Mouse (Mus musculus) ES-E14 (cell line): ENCODE measurements around the gene Rufy1. TPM values are rescaled to one million over a fixed set of nuclear protein-coding genes. Genes with fewer than 3 reads are reported as not detected.

Experiments used
- DNase-seq: peaks from one replicate; pipeline ENCODE4 v3.0.0-alpha.2; 2013; ENCODE audit warnings: low read depth, low spot score
- H3K27ac ChIP-seq: 2 replicates; pipeline ENCODE4 v1.5.1; 2012; ENCODE audit warnings: low read depth, mild to moderate bottlenecking, low read length, moderate library complexity, mixed read lengths; ENCODE audit not compliant: poor library complexity, insufficient read depth, severe bottlenecking
- H3K36me3 ChIP-seq: 2 replicates; pipeline ENCODE4 v1.6.1; 2012; ENCODE audit warnings: mild to moderate bottlenecking, low read length, moderate library complexity, mixed read lengths; ENCODE audit not compliant: control insufficient read depth, poor library complexity, insufficient read depth, severe bottlenecking
- H3K4me1 ChIP-seq, 2 experiments: fragments of 150-350 bp in 1 of 2; sonication (generic) in 1 of 2; 2 replicates each; pipeline ENCODE4 v1.6.1; 2012; ENCODE audit warnings: low read length in 2 of 2, mild to moderate bottlenecking in 1 of 2, mixed read lengths in 1 of 2; ENCODE audit not compliant: control insufficient read depth in 2 of 2, insufficient read depth in 2 of 2, poor library complexity in 1 of 2
- H3K4me3 ChIP-seq, 2 experiments: fragments of 150-350 bp in 1 of 2; sonication (generic) in 1 of 2; 2 replicates each; pipeline ENCODE4 v1.5.1; 2012; ENCODE audit warnings: low read length in 2 of 2, low read depth in 1 of 2, mild to moderate bottlenecking in 1 of 2, mixed read lengths in 1 of 2; ENCODE audit not compliant: insufficient read depth in 1 of 2, poor library complexity in 1 of 2, severe bottlenecking in 1 of 2
- H3K9ac ChIP-seq: 2 replicates; pipeline ENCODE4 v1.6.1; 2012; ENCODE audit warnings: low read depth, mild to moderate bottlenecking, low read length, mixed read lengths; ENCODE audit not compliant: poor library complexity, insufficient read depth, severe bottlenecking
- H3K9me3 ChIP-seq: fragments of 150-350 bp; sonication (generic); 2 replicates; pipeline ENCODE4 v1.6.1; 2012; ENCODE audit warnings: low read depth, mild to moderate bottlenecking, low read length; ENCODE audit not compliant: control insufficient read depth, insufficient read depth
- CHD2 ChIP-seq: IDR thresholded peaks from 2 replicates; pipeline ENCODE4 v1.6.1; 2014; ENCODE audit warnings: mild to moderate bottlenecking, low read depth, low read length, inconsistent platforms
- HCFC1 ChIP-seq: IDR thresholded peaks from 2 replicates; pipeline ENCODE4 v1.6.1; 2012; ENCODE audit warnings: low read length, inconsistent platforms, borderline replicate concordance; ENCODE audit not compliant: insufficient read depth
- MAFK ChIP-seq: IDR thresholded peaks from 2 replicates; pipeline ENCODE4 v1.6.1; 2014; ENCODE audit warnings: mild to moderate bottlenecking, low read depth, low read length, inconsistent platforms; ENCODE audit not compliant: insufficient read depth
- ZC3H11A ChIP-seq: IDR thresholded peaks from 2 replicates; pipeline ENCODE4 v1.6.1; 2012; ENCODE audit warnings: low read depth, mild to moderate bottlenecking, inconsistent platforms, low read length, borderline replicate concordance
- ZNF384 ChIP-seq: IDR thresholded peaks from 2 replicates; pipeline ENCODE4 v1.6.1; 2012; ENCODE audit warnings: low read depth, low read length, inconsistent platforms
- in situ Hi-C, 2 experiments: fragments of 600-800 bp; cut with MboI; formaldehyde crosslinking; loops; one replicate each; pipeline ENCODE4 v1.15.1; 2025; ENCODE audit warnings: low sequenced_read_pairs in 2 of 2, inconsistent platforms in 1 of 2; ENCODE audit not compliant: unreplicated experiment in 2 of 2
- total RNA-seq: library from RNA; depleted of rRNA; stranded (reverse); fragments of 300-350 nt; gene quantifications from 2 replicates; pipeline ENCODE4 v1.2.3, GENCODE M21; 2012

The Rufy1 gene
- total RNA-seq, 1 experiment, result 11.2 TPM

GRCm38 (mm10) chr11:50375421-50375820 lies 55.5 kb downstream of the Rufy1 start:
- peaks cover 8% of the 10 kb centered on the region for H3K36me3 ChIP-seq
- peaks cover 4 to 5% of the 10 kb centered on the region in 2 experiments; a peak in 3 of 4 replicates for H3K4me1 ChIP-seq
- TF ChIP-seq MAFK (no peak), CHD2 (no peak), ZC3H11A (no peak), ZNF384 (no peak), HCFC1 (no peak)
- no peaks in the 10 kb centered on the region for H3K9me3 ChIP-seq
- DNase-seq, result no peak
- H3K9ac ChIP-seq, result no peak overlapping the region
- in situ Hi-C loops, result no loop called here
- H3K4me3 ChIP-seq, result no peak overlapping the region
- no peak overlapping the region for H3K27ac ChIP-seq

GRCm38 (mm10) chr11:50374286-50375015 lies 56.5 kb downstream of the Rufy1 start:
- Histone ChIP-seq H3K9me3 (no peaks in the 10 kb centered on the region), H3K27ac (no peak overlapping the region), H3K4me3 (no peak overlapping the region), H3K4me1 (peaks cover 2 to 6% of the 10 kb centered on the region in 2 experiments; a peak in 2 of 4 replicates), H3K9ac (no peak overlapping the region), H3K36me3 (peaks cover 4% of the 10 kb centered on the region)
- in situ Hi-C loops, result no loop called here
- no peak for TF ChIP-seq CHD2
- no peak for TF ChIP-seq ZC3H11A
- no peak for TF ChIP-seq MAFK
- no peak for TF ChIP-seq HCFC1
- no peak for TF ChIP-seq ZNF384
- DNase-seq, result no peak

- Histone ChIP-seq H3K9me3 (no peaks in the 10 kb centered on the region), H3K36me3 (peaks cover under 1% of the 10 kb centered on the region; the same call in 1 of the 2 replicates), H3K4me3 (no peak overlapping the region), H3K4me1 (peaks cover 2 to 10% of the 10 kb centered on the region in 2 experiments; a peak in 2 of 4 replicates), H3K27ac (no peak overlapping the region), H3K9ac (no peak overlapping the region)
- no peak for TF ChIP-seq CHD2
- TF ChIP-seq ZNF384, result 0 out of 2 replicates have a peak, but pooled peaks have one; percentile 7
- in situ Hi-C loops, result no loop called here
- no peak for DNase-seq
Observed at GRCm38 (mm10) chr11:50373621-50374020, 57.3 kb downstream of the Rufy1 start.

GRCm38 (mm10) chr11:50373086-50373485 lies 57.8 kb downstream of the Rufy1 start:
- Histone ChIP-seq H3K9ac (no peak overlapping the region), H3K9me3 (no peaks in the 10 kb centered on the region), H3K4me3 (no peak overlapping the region), H3K36me3 (no peaks in the 10 kb centered on the region), H3K4me1 (peaks cover 2 to 10% of the 10 kb centered on the region in 2 experiments; a peak in 2 of 4 replicates), H3K27ac (no peak overlapping the region)
- DNase-seq, result no peak
- in situ Hi-C loops, result no loop called here
- no peak for TF ChIP-seq HCFC1
- TF ChIP-seq ZC3H11A, result no peak
- TF ChIP-seq CHD2, result no peak

GRCm38 (mm10) chr11:50371911-50372310 lies 59.0 kb downstream of the Rufy1 start:
- no peak for DNase-seq
- Histone ChIP-seq H3K4me3 (peak overlapping the region in 1 of 2 experiments; percentile 55; a peak in 1 of 4 replicates), H3K4me1 (peaks cover 2 to 10% of the 10 kb centered on the region in 2 experiments; a peak in 2 of 4 replicates), H3K36me3 (no peaks in the 10 kb centered on the region), H3K27ac (no peak overlapping the region), H3K9ac (no peak overlapping the region; the same call in 1 of the 2 replicates), H3K9me3 (no peaks in the 10 kb centered on the region)
- in situ Hi-C loops, result no loop called here
- TF ChIP-seq ZNF384 (no peak), MAFK (no peak), CHD2 (no peak), HCFC1 (no peak), ZC3H11A (no peak)
